Mouse (Mus musculus): ENCODE data around the gene Sh3d19.

The Sh3d19 gene

GRCm38 (mm10) chr3:86028658-86029375, 57.9 kb downstream of the Sh3d19 start:
- DNase-seq (ENCODE audit: extremely low spot score, low spot score) = no peak

- DNase-seq (ENCODE audit: extremely low spot score, low spot score) = no peak
Measured at GRCm38 (mm10) chr3:86030566-86030965, 59.7 kb downstream of the Sh3d19 start.

- no peak for DNase-seq (ENCODE audit: extremely low spot score, low spot score)
Measured at GRCm38 (mm10) chr3:86033455-86034090, 62.7 kb downstream of the Sh3d19 start.

GRCm38 (mm10) chr3:86037926-86038484, 67.1 kb downstream of the Sh3d19 start:
- DNase-seq (ENCODE audit: extremely low spot score, low spot score) = no peak

- DNase-seq (ENCODE audit: extremely low spot score, low spot score) = no peak
Measured at GRCm38 (mm10) chr3:86038648-86039047, 67.7 kb downstream of the Sh3d19 start.

DNA sequence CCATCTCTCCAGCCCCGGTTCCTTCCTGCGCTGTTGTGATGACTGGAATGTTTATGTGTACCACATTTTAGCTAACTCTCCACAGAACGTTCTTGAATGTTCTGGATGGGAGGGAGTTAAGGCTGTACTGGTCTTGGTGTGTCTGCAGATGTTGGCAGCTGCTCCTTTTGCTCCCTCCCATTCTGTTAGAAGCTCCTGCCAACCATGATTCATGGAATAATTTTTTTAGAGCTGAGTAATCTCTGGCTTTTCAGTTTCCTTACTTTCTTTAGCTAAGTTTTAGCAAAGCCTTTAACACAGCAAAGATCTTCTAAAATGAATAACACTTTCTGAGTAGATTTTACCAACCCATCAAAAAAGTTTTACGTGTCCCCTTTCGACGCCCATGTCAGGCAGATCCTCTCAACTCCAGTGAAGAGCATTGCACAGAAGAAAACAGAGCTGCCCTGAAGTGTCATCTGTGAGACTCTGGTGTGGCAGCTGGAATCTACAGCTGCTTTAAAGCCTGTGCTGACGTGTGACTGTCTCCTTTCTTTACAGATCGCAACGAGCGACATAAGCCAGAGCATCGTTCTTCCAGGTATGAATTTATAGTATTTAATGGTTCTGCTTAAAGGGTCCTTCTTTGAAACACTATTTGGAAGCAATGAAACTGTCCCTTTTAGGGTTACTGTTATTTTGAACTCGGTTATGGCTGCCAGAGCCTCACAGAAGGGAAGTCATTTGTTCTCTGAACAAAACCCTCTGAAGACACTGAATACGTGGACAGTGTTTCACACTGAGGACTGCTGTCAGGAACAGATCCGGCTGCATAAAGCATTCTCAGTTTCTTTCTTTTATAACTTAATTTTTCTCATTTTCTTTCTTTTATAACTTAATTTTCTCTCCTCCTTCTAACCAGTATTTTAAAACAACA, 69.6 kb downstream of the Sh3d19 start:
- no peak for DNase-seq (ENCODE audit: extremely low spot score, low spot score)

DNA sequence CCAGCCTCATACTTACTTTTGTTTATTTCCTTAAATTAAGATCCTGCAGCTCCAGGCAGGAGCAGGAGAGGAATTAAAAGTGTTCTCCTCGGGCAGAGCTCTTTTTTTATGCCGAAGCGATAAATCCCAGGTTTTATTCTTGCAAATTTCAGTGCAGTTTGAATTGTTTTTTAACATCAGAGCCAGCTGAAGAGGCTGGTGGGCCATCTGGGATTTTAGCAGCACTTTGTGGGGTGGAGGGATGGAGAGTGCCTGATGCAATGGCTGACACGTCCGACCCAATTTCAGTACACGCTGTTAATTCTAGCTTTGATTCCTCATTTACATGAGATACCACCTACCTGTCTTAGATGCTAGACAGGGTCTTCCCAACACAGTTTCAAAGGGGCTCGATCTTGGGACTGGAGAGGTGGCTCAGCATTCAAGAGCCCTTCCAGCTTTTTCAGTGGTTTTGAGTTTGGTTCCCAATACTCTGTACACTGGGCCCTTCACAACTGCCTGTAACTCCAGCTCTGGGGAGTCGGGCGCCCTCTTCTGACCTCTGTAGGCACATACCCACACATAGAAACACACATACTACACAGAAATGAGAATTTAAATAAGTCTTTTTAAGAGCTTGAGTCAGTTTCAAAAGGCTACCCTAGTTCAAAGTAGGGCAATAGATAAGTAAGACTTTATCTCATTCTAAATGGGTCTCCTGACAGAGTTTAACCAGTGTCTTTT, 76.9 kb downstream of the Sh3d19 start:
- DNase-seq (ENCODE audit: extremely low spot score, low spot score) = no peak

- no peak for DNase-seq (ENCODE audit: extremely low spot score, low spot score)
Measured at GRCm38 (mm10) chr3:86049041-86049440, 78.1 kb downstream of the Sh3d19 start.

- no peak for DNase-seq (ENCODE audit: extremely low spot score, low spot score)
Measured at GRCm38 (mm10) chr3:86056678-86057077, 85.8 kb downstream of the Sh3d19 start.

DNA sequence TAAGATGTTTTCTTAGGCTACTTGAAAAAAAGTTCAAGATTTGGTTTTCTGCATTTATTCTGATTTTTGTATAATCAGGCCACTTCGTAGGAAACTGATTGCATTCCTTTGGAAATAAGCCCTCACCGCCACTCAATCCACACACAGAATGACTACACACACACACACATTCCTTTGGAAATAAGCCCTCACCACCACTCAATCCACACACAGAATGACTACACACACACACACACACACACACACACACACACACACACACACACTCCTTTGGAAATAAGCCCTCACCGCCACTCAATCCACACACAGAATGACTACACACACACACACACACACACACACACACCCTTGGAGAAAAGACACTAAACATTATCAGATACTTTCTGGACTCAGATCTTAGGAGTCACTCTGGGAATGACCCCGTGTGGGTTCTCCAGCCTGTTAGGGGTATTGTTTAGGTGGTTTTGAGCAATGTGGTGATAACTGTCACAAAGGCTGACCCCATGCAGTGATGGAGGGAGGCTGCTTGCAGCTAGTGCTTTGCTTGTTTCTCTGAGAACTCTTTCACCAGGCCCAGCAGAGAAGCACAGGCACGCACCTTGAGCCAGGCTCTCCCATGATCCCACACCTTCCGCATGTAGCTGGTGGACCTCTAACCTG, 86.7 kb downstream of the Sh3d19 start:
- no peak for DNase-seq (ENCODE audit: extremely low spot score, low spot score)

DNA sequence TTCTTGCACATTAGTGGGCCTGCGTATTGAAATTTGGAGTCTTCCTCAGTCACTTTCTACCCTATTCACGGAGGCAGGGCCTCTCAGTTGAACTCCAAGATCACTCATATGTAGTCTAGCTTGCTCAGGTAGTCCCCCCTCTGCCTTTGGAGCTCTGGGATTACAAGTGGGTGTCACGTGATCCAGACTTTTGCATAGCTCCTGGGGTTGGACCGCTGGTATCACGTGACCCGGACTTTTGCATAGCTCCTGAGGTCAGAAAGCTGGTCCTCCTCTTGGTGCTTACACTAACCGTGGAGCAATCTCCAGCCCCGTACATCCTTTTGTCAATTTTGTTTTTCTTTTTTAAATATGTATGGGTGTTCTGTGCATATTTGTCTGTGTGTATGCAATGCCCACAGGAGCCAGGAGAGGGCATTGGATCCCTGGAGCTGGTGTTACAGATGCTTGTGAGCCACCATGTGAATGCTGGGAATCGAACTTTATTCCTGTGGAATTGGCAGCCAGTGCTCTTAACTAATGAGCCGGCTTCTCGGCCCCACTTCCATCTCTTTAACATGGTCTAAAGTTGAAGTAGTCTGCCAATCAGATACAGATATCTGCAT, 98.8 kb downstream of the Sh3d19 start:
- no peak for DNase-seq (ENCODE audit: extremely low spot score, low spot score)

DNA sequence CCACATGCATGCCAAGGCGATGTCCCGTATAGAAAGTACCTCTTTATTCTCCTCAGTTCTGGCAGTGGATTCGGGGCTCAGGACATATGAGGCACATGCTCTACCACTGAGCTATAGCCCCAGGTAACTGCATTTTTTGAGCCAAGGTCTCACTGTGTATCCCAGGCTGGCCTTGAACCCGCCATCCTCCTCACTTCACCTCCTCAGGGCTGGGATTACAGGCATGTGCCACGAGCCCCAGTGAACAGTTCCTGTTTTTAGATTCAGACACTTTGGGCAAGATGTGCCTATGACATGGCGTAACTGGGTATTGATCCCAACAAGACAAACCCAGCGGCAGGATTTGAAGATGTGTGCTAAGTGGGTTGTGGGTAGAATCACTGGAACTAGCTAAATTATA, 99.9 kb downstream of the Sh3d19 start:
- DNase-seq (ENCODE audit: extremely low spot score, low spot score) = no peak

- DNase-seq (ENCODE audit: extremely low spot score, low spot score) = no peak
Measured at GRCm38 (mm10) chr3:86072066-86072465, 101.2 kb downstream of the Sh3d19 start.

DNA sequence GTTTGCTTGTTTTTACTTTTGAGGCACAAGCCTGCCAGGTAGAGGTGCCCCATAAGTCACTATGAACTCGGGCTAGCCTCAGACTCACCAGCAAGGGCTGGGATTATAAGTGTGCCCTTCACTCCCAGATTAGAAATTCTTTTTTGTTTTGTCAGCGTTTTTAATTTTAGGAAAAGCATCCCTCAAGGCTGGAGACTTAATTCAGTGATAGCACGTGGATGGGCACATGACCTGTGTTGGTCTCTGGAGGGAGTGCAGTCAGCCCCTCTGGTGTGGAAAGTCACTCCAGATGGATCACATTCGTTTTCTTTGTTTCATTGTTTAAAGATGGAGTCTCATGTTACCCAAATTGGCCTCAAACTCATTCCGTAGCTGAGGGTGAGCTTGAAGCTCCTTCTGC, 102.0 kb downstream of the Sh3d19 start:
- DNase-seq (ENCODE audit: extremely low spot score, low spot score) = no peak

DNA sequence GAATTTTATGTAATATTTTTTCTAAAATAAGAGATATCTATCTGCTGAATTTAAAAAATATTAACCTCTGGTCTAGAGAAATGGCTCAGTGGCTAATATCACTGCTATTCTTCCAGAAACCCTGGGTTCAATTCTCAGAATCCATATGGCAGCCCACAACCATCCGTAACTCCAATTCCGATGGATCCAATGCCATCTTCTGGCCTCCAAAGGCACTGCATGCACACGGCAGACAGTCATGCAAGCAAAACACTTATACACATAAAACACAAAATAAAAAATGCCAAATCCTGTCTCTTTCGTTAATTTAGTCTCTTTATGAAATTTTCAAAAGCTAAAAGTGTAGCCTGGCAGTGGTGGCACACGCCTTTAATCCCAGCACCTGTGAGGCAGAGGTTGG, 104.7 kb downstream of the Sh3d19 start:
- no peak for DNase-seq (ENCODE audit: extremely low spot score, low spot score)

GRCm38 (mm10) chr3:86076511-86077283, 105.8 kb downstream of the Sh3d19 start:
- no peak for DNase-seq (ENCODE audit: extremely low spot score, low spot score)

DNA sequence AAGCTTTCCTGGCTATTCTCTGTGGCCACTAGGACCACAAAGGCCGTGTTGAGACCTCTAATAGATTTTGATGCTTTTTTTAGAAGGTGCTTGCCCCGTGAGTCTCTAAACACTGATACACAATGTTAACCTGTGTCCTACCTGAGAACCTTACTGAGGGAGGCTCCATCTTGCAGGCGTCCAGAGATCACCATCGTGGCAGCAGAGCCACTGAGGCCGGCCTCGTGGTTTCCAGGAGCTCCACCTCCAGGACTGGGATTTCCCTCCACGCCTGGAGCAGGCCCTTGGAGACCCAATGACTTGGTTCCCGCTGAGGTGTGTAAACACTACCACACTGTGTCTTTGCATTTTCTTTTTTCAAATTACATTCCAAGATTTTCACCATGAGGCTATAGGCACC, 112.1 kb downstream of the Sh3d19 start:
- DNase-seq (ENCODE audit: extremely low spot score, low spot score) = no peak

DNA sequence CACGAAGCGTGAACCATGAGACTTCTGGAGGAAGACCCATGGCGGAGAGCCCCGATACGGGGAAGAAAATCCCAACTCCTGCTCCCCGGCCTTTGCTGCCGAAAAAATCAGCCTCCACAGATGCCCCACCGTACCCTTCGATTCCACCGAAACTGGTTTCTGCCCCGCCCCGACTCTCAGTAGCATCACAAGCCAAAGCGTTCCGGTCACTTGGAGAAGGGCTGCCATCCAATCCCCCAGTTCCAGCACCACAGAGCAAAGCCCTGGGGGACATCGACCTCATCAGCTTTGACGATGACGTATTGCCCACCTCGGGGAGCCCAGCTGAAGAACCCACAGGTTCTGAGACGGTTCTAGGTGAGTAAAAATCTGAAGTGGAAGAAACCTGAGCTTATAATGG, 114.1 kb downstream of the Sh3d19 start:
- no peak for DNase-seq (ENCODE audit: extremely low spot score, low spot score)

DNA sequence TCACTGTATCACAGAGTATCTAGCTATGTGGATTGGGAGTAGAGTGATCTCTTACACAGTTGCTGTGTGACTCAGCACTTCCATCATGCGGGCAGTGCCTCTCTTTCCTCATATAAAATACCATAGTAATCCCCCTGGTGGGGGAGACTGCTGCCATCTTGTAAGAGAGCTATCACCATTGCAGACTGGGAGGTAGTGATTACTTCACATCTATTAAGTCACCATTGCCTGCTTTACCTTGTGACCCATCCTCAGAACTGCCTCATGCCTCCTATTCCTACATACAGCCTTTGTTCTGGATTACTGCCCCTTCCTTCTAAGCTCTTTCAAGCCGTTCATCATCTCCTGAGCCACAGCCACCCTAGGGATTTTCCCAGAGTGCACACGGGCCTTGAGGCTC, 117.0 kb downstream of the Sh3d19 start:
- DNase-seq (ENCODE audit: extremely low spot score, low spot score) = no peak

Data from neural tube, embryonic 10.5 days (tissue).